Mouse (Mus musculus): ENCODE measurements around the gene Wrap73.

Gene Wrap73

DNA sequence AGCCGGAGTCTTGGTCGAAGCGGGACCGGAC is 2.2 kb upstream of the Wrap73 start, which contains the start of gene Trp73:
Trp73 (minus strand) TSS at position 27 of the 31 bp plus-strand sequence.
- no peak for DNase-seq (ENCODE audit: low read depth, low spot score)

DNA sequence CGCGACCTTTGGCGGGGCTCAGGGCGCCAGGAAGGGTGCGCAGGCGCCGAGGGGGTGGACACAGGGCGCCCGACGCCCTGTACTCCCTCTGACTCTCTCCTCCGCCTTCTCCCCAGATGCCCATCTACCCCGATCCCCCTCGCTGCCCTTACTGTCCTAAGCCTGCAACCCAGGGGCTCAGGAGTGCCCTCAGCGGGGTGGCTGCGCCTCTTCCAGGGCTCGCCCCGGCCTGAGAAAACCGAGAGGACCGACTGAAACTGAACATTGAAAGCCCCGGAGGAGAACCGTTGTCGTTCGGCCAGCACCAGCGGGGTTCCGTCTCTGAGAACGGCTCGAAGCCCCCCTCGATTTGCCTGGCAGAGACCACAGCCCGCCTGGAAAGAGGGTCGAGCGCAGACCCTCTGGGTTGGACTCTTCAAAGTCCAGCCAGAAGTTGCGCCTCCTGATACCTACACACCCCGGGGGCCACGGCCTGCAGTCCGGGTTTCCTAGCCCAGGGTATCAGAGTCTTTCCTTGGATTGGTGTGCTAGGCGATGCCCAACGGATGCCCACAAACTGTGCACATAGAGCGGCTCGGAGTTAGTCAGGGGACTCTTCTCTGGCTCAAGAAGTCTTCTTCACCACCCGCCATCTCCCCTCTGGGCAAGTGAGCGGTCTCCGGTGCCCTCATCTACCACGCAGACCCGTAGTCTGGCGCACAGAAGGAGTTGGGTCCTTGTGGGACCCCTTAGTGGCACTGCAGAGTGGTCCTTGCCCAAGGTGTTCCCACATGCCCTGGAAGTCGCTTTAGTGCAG is 1.8 kb upstream of the Wrap73 start:
- no peak for DNase-seq (ENCODE audit: low read depth, low spot score)

DNA sequence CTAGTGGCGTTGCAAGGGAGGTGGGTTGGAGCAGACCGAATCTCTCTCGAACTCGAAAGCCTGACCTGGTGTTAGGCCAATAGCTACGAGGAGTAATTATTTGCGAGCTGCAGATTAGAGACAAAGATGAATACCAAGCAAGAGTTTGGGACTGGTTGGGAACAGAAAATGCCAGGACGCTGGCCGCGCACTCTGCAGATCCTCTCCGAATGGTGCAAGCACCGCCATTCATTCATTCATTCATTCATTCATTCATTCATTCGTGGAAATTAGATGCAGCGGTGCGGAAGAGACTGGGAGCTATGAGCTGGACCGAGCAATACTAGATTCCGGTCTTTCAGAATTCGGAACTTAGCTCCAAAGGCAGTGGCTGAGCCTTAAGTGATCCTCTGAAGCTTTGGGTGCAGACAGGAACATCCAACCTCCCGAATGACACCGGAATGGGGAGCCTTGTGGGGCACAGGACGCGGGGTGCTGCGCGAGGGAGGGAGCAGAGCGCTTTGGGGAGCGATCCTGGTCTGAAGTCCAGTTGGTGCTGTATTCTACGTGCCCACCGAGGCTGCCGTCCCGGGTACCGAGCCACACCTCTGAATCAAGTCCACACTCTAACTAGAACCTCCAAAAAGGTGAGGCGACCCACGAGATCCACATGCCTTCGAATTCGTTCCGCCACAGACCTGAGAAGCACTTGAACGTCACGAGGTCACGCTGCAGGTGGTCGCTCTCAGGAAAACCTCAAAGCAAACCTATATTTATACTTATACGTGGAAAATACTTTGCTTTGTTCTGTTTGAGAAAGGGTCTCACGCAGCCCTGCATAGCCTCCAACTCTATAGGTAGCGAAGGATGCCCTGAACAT is 934 bp upstream of the Wrap73 start:
- DNase-seq (ENCODE audit: low read depth, low spot score), result no peak

DNA sequence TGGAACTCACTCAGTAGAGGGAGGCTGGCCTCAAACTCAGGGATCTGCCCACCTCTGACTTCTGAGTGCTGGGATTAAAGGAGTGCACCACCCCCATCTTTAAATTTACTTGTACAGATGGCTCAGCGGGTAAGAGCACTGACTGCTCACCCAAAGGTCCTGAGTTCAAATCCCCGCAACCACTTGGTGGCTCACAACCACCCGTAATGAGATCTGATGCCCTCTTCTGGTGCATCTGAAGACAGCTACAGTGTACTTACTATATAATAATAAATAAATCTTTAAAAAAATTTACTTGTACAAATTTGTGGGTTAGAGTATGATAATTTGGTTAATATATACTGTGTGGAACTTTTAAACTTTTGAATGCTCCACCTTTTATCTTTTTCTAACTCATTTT is 2.5 kb downstream of the Wrap73 start:
- no peak for DNase-seq (ENCODE audit: low read depth, low spot score)

DNA sequence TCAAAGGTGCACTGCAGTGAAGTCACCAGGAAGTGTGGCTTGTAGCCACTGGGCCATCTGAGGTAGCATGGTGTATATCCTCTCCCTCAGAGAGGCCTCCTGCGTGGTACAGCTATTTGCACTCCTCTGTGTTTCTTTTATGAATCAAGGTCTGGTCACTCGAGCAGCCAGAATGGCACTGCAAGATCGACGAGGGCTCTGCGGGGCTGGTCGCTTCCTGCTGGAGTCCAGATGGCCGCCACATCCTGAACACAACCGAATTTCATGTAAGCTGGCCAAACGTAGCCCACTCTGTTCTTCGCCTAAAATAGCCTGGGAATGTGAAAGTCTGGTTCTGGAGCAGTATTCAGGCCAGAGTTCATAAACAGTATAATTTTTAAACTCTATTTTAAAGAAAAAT is 4.2 kb downstream of the Wrap73 start:
- no peak for DNase-seq (ENCODE audit: low read depth, low spot score)

DNA sequence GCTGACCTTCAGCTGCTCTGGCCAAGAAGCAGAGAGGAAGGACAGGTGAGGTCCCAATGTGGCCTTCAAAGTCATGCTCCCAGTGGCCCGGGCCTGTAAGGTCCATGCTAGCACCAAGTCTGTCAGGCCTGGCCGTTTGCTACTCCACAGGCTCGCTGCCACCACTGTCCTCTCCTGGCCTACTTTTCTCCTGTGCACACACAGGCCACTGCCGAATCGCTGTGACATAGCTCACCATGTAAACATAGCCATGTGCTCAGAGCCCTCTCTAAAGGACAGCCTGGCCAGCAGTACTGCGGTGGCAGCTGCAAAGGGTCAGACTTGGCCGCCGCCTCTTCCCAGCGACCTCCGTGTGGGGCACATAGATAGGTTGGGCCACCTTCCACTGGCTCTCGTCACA is 11.9 kb downstream of the Wrap73 start:
- no peak for DNase-seq (ENCODE audit: low read depth, low spot score)

DNA sequence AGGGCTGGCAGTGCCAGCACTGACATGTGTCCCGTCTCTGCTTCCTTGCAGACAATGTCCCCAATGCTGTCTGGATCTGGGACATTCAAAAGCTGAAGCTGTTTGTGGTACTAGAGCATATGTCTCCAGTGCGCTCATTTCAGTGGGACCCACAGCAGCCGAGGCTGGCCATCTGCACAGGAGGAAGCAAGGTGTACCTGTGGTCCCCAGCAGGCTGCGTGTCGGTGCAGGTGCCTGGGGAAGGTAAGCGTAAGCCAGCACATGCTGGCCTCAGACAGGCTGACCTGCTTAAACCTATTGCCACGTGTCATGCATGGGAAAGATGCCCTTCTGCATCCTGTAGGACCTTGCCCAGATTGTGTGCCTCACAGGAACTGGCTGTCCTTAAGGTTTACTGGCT is 13.9 kb downstream of the Wrap73 start:
- no peak for DNase-seq (ENCODE audit: low read depth, low spot score)

DNA sequence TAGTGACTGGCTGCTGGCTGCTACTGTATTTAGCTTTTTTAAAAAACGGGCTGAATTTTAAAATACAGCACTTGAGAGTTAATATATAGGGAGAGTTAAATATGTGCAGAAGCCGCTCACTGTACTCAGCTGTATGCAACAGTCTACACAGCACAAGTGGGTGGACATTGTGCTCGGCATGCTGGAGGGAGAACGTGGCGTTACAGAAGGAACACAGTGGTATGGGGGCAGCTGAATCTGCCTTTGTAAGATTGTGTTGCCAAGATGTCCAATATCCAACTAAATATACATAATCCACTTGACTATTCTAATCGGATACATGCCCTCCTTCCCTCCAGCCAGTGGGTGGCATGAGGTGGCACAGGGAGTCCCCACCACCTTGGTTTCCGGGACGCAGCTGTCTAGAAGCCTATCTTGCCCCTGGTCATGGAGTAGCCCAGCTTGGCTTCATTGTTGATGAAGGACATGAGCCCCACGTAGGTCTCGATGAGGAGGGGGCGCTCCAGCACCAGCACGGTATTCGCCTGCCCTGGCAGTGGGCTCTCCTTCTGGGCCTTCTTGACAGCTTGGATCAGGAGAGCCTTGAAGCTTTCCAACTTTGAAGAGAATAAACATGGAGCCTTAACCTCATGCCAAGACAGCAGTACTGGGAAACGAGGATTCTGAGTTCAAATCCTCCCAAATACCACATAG is 15.9 kb downstream of the Wrap73 start:
- DNase-seq (ENCODE audit: low read depth, low spot score), result no peak

DNA sequence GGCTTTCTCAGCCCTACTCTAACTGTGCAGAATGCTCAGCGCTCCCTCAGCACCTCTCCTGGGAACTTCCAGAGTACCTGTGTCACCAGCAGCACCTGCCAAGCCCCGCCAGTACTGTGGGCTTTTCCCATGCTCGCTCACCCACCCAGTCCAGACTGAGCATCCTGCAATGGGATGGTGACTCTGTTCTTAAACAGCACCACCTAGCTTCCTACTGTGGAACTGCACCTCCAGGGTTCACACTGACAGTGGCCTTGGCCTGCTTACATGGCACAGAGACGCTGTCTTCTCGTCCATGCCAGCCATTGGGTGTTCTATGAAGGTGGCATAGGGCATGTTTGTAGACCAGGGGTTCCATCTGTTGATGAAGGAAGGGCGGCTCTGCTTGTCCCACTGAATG is 16.8 kb downstream of the Wrap73 start:
- peak; percentile 65 for DNase-seq (ENCODE audit: low read depth, low spot score)

DNA sequence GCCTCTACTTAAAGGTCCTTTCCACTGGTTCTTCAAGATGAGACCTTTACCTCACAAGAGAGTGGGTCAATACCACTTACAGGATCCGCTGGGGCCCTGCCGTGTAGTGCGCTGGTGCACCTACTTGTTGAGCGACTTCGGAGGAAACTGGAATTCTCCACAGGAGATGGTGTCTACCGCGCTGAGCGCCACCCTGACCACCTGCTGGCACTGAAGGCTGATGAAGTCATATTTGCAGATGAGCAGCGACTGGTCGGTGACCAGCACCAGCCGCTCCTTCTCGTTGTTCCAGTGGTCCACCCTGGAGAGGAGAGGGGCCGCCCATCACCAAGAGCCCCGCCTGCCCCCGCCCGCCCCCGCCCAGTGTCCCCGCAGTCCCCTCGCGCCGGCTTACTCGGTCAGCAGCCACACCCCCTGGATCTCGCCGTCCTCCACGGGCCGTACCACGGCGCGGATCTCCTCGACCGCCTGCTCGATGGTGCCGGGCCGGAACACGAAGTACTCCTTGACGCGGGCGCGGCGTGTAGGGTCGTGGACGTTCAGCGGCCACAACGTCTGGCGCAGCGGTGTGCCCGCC is 17.9 kb downstream of the Wrap73 start:
- DNase-seq (ENCODE audit: low read depth, low spot score), result no peak

DNA sequence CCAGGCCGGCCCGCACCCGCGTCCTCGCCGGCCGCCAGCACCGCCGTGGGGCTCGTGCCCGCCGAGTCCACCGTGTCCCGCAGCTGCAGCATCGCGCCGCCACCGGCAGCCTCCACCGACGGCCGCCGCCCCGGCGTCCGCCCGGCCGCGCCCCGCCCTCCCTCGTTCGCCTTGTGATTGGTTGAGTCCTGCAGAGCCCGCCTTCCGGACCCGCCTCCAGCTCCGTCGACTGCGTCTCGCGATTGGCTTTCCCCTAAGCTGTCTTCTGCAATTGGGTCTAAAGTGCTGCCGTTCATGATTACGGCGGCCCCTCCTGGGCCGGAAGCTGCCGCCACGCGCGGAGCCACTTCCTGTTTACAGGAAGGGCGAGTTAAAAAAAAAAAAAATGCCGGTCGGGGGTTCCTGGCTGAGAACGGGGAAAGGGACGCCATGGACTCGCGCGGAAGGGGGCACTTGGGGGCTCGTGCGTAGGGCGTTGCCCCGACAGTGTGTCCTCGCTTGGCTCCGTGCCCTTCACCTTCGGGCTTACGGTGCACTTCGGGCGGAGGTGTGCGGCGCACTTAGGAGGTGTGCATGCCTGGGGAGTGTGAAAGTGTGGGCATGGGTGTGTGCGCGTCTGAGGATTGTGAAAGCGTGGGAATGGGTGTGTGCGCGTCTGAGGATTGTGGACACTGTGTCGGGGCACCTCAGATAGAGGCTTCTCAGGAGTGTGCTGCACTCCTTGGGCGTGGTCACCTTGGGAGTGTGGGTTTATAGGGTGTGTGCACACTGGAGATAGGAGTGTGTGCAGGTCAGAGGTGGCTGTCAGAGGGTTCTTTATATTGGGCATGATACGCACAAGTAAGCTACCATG is 18.6 kb downstream of the Wrap73 start, which contains the start of gene Tprgl:
Tprgl (minus strand) TSS at position 129 of the 853 bp plus-strand sequence.
- DNase-seq (ENCODE audit: low read depth, low spot score), result peak; percentile 98

DNA sequence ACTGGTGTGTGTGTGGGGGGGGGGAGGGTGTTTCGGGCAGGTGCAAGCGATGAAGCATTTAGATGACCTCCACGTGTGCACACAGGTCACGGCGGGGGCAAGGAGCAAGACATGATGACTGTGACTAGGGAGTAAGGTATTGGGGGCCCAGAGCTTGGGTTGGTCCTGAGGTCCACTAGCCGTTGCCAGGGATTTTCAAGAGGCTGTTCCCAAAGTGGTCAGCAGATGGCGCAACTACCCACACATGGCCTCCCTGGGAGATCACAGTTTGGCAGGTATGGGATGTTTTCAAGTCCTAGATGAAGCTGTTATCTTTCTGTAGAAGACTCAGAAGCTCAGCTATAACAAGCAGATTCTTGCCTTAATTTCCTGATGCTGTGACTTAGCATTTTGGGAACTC is 21.1 kb downstream of the Wrap73 start:
- DNase-seq (ENCODE audit: low read depth, low spot score), result peak; percentile 52

DNA sequence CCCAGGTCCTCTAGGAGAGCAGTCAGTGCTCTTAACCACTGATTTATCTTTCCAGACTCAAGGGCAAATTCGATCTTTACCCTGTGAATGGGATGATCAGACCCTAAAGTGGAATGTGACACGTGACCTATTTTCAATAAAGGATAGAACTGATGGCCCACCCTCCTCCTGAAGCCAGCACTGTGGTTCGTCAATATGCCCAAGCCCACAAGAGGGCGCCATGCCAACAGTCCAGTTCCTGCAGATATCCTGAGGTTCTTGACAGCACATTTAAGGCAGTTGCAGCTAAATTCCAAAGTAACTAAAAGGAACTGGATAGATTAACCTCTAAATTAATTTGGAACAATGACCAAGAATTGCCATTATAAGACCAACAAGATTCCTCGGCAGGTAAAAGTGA is 24.9 kb downstream of the Wrap73 start:
- no peak for DNase-seq (ENCODE audit: low read depth, low spot score)

DNA sequence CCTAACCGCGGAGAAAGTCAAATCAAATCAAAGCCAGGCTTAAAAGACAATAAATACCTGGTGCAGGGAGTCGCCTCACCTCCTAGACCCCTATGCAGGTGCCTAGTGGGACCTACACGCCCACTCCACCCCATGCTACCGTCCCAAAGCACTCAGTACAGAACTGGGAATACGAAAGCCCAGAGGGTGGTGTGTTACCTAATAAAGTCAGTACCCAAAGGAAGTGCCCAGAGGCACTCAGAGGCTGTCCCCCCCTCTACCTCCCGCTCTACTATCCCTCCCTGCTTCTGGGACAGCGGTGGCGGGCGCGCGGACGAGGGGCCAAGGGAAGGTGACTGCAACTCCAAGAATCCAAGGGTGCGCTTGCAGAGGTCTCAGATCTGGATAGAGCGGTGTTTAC is 27.8 kb downstream of the Wrap73 start:
- DNase-seq (ENCODE audit: low read depth, low spot score), result no peak

DNA sequence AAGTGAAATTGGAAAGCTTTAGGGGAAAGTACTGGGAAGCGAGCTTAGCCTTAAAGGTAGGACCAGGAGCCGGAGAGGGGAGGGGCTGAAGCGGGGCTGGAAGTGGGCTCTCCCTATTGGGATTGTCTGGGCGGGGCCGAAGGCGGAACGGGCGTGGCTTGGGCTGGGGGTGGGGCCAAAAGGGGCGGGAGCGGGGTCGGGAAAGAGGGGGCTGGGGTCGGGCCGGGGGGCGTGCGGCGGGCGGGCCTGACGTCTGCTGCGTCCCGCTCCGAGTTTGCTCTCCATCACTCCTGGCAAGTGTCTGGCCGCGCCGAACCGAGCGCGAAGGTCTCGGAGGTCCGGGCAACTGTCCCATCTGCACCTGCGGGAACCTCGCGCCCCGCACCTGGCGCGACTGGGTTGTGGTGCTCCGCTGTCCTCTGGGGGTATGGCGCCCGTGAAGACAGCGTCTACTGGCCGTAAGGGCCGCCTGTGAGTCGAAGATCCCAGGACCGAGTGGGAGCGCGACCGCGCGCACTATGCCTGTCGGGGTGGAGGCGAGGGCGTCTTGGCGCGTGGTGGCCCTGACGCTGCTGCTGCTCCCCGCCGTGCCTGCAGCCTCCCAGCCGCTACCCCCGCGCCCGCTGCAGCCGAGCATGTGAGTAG is 28.5 kb downstream of the Wrap73 start, which contains the start of gene Megf6:
Megf6 (plus strand) TSS at position 225 of the 645 bp plus-strand sequence.
- no peak for DNase-seq (ENCODE audit: low read depth, low spot score)

DNA sequence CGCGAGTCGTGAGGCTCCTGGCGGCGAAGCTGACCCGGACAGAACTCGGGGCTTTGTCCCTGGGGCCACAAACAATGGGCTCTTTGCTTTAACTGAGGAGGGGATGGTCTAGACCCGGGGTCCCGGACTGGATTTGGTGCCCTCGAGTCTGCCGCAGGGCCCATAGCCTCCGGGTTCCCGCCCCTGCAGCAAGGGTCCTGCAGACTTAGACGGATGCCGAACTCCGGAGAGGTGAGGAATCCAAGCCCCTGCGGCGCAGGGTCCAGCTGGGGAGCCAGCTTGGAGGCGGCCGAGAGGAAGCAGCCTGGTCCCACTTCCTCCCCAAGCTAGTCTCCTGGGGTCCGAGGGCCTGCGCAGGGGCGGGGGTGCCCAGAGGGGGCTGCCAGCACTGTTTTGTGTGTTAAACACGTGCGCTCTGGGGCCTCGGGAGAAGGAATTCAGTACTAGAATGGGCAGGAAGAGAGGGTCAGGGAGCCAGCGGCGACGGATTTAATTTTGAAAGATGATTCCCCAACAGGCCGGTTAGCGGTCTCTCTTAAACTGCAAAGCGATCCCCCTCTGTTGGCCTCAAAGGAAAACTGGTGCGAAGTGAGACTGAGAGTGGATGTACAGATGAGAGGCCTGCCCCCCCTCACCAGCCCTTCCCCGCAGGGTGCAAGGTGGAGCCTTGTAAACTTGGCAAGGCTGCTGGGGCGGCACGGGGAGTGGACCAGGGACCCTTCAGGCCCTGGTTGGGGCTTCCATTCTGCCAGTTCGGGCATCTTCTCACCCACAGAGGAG is 29.2 kb downstream of the Wrap73 start:
- DNase-seq (ENCODE audit: low read depth, low spot score), result no peak

DNA sequence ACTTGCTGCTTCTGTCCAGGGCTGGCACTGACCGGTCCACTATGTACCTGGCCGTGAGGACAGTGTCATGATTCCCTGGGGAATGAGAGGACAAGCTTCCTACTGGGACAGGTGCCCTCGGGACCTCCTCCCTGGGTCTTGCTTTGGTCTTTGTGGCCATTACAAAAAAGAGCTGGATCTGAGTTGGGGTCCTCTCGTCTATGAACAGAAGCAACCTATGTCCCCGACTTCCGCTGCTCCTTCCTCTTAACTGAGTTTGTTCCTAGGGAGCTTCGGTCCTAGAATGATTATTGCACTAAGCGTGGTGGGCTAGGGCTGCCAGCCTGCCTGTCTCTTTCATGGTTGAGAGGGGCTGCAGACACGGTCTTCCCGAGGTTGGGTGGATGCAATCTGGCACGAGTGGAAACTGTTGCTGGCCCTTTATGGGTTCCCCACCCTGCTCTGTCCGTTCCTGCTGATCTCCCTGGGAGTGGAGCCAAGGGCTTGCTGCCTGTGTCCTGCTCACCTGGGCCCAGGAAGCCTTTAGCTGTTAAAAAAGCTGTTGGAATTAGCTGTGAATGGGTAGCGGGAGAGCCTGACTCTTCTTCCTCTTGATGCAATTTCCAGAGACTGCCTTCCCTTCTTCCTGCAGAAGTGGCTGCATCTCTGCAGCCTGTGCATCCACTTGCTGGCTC is 29.9 kb downstream of the Wrap73 start:
- no peak for DNase-seq (ENCODE audit: low read depth, low spot score)

DNA sequence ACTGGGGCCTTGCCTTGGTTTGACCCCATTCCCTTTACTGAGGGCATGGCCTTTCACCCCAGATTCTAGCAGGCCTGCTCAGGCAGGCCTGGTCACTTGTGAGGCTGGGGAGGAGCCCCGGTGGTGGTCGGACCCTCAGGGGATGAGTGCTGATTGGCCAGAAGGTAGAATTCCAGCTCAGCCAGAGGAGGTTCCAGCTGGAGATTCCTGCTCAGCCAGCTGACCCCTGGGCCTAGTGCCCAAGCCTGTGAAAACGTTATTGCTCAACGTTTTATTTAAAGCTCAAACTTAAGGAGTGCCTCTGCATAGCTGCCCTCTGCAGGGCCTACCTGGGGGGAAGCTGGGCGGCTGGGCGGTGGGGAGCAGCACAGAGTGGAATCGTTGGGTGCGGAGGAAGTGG is 35.1 kb downstream of the Wrap73 start:
- DNase-seq (ENCODE audit: low read depth, low spot score), result peak; percentile 36

DNA sequence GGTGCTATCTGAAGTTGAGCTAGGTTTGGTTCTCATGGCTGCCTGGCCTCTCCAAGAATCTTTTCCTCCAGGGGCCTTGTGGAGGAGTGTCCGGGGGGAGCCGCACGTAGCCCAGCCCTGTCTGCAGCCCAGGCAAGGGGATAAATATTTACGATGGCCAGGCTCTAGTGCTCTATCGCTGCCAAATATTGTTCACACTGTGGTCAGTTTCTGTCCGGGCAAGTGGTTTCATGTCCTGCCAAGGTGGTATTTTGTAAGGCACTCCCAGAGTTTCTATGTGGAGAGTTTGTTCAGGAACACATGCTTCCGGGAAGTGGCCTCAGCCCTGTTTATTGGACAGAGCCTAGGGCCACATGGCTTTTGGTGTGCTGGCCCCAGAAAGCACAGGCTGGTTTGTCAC is 38.8 kb downstream of the Wrap73 start:
- DNase-seq (ENCODE audit: low read depth, low spot score), result no peak

DNA sequence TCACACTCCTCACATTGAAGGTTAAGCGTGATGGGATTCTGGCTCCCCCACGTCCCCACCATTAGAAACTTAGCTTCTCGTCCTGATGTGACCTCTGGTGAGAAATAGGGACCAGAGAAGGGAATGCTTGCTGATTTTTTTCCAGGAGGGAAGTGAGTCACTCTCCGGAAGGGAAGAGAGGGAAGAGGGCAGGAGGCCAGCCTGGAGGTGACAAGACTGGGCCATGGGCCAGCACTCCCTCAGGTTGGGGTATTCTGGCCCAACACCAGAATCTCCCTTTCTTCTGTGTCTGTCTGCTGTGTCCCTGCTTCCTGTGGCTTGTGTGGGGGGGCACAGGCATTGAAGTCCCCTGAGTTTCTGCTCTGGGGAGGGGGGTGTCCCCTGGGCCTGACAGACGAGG is 41.4 kb downstream of the Wrap73 start:
- DNase-seq (ENCODE audit: low read depth, low spot score), result no peak
